Mouse (Mus musculus): ENCODE data around the gene Ptprc.

DNA sequence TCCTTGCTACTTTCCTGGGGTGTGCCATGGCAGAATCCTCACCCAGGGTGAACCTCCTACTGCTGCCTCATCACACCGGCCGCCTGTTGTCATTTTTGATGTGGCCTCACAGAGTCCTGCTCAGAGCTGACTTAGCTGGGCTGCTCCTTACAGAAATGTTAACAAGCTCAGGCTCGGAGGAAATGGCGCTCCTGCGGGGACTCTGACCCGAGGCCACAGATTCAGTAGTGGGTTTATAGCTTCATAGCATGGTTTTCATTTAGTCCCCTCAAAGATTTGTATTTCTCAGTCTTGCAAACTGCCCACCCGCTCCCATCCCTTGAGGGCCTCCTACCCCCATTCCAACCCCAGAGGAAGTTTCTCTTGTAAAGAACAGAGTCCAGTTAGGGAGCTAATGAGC, 30.5 kb upstream of the Ptprc start:
- no peak for TF ChIP-seq POLR2A (IDR thresholded peaks at IDR 0.05; ENCODE audit: low read depth, low read length)
- no peak for TF ChIP-seq CTCF (IDR thresholded peaks at IDR 0.05; ENCODE audit: borderline replicate concordance, insufficient read depth, low read length)

Measured in embryonic fibroblast, embryonic 13.5 days (primary cell).